Mouse (Mus musculus) mesoderm, embryonic 11.5 days (tissue): ENCODE data around the gene Zfp335.

Experiments used
- DNase-seq: peaks from one replicate; pipeline ENCODE4 v3.0.0-alpha.2; 2012; ENCODE audit warnings: low read depth, low spot score

The Zfp335 gene

GRCm38 (mm10) chr2:164924100-164924857, 12.7 kb upstream of the Zfp335 start:
- DNase-seq: peak; percentile 83

GRCm38 (mm10) chr2:164923291-164923690, 11.7 kb upstream of the Zfp335 start:
- DNase-seq: no peak

- DNase-seq: peak; percentile 38
These were observed 10.4 kb upstream of the Zfp335 start for GRCm38 (mm10) chr2:164921984-164922383.

GRCm38 (mm10) chr2:164918325-164918724, 6.8 kb upstream of the Zfp335 start:
- peak; percentile 48 for DNase-seq

GRCm38 (mm10) chr2:164917371-164917770, 5.8 kb upstream of the Zfp335 start:
- no peak for DNase-seq

- no peak for DNase-seq
These were observed 5.3 kb upstream of the Zfp335 start for GRCm38 (mm10) chr2:164916820-164917219.

- no peak for DNase-seq
These were observed 1.9 kb upstream of the Zfp335 start for GRCm38 (mm10) chr2:164913428-164913786.

- no peak for DNase-seq
These were observed 1.3 kb upstream of the Zfp335 start for GRCm38 (mm10) chr2:164912749-164913427.

- DNase-seq: no peak
These were observed 594 bp upstream of the Zfp335 start for GRCm38 (mm10) chr2:164912151-164912550.

- no peak for DNase-seq
These were observed 1.0 kb downstream of the Zfp335 start for GRCm38 (mm10) chr2:164910360-164911061.

GRCm38 (mm10) chr2:164909542-164909941, 2.0 kb downstream of the Zfp335 start:
- peak; percentile 44 for DNase-seq

- no peak for DNase-seq
These were observed 2.5 kb downstream of the Zfp335 start for GRCm38 (mm10) chr2:164909100-164909499.

GRCm38 (mm10) chr2:164908011-164908410, 3.5 kb downstream of the Zfp335 start:
- no peak for DNase-seq

GRCm38 (mm10) chr2:164907511-164907910, 4.0 kb downstream of the Zfp335 start:
- no peak for DNase-seq

GRCm38 (mm10) chr2:164906071-164906470, 5.5 kb downstream of the Zfp335 start:
- no peak for DNase-seq

GRCm38 (mm10) chr2:164903496-164903895, 8.1 kb downstream of the Zfp335 start:
- DNase-seq: no peak

- DNase-seq: no peak
These were observed 10.2 kb downstream of the Zfp335 start for GRCm38 (mm10) chr2:164901380-164901779.

GRCm38 (mm10) chr2:164899723-164900459, 11.7 kb downstream of the Zfp335 start:
- no peak for DNase-seq

GRCm38 (mm10) chr2:164899034-164899433, 12.5 kb downstream of the Zfp335 start:
- no peak for DNase-seq

- no peak for DNase-seq
These were observed 13.5 kb downstream of the Zfp335 start for GRCm38 (mm10) chr2:164898008-164898407.

GRCm38 (mm10) chr2:164895885-164896284, 15.7 kb downstream of the Zfp335 start:
- no peak for DNase-seq

GRCm38 (mm10) chr2:164894644-164895043, 16.9 kb downstream of the Zfp335 start:
- DNase-seq: no peak
